Mouse (Mus musculus): ENCODE measurements around the gene Cyp39a1. TPM values are rescaled to one million over a fixed set of nuclear protein-coding genes. Genes with fewer than 3 reads are reported as not detected.

The Cyp39a1 gene
- polyA plus RNA-seq (2016; fragmentation: Nextera tagmentation; extraction: Ambion mirVana), result 32.7 and 41.1 TPM in 2 replicates

DNA sequence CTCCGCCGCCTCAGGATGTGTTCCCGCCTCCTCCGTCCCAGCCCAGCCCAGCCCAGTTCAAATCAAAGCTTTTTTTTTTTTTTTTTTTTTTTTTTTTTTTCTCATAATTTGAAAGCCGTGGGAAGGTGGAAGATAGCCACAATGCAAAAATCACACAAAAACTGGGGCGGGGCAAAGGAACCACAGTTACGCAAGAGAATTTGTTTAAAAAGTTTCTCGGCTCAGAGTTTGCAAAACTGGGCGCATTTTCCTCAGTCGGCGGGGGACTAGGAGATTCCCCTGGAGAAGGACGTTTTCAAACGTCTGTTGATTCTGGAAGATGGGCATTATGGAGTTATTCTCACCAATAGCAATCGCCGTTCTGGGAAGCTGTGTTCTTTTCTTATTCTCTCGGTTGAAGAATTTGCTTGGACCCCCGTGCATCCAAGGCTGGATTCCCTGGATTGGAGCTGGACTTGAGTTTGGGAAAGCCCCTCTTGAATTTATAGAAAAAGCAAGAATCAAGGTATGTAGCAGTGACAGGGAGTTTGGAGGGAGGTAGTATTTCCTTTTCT lies at the start of gene Cyp39a1:
TSS of gene Cyp39a1 (plus strand) at position 136 of the 554 bp plus-strand sequence.
- Histone ChIP-seq H3K27me3 (no peaks in the 10 kb centered on the region), H3K4me1 (peaks cover 29% of the 10 kb centered on the region), H3K4me3 (replicated peaks) (peak within 1 kb of the TSS; percentile 88), H3K27ac (peak within 1 kb of the TSS; percentile 59; the same call in 1 of the 2 replicates), H3K9ac (peak within 1 kb of the TSS; percentile 90), H3K36me3 (replicated peaks) (peaks cover 13% of the 10 kb centered on the region), H3K4me2 (peak within 1 kb of the TSS; percentile 59), H3K9me3 (no peaks in the 10 kb centered on the region)
- WGBS, result under 1% methylated on average over 17 of the region's 17 CpGs
- ATAC-seq (ENCODE audit: low FRiP score), result no peak; the same call in 1 of the 2 replicates

DNA sequence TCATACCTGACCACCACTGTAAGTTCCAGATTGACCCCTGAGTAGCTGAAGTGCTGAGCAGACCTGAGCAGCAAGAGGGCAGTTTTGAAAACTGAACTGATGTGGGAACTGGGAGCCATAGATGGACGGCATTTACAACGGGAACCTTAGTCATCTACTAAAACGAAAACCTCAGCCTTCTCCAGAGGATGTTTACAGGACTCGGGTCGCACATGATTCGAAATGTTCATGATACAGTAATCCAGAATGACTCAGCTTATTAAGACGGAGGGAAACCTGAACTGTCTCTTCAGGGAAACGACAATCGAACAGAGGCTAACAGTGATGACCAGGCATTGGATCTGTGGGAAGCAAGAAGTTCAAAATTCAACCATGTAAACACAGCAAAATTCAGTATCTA lies 48.1 kb upstream of the Cyp39a1 start:
- 91% methylated on average over 9 of the region's 9 CpGs for WGBS
- ATAC-seq (ENCODE audit: low FRiP score), result no peak
- H3K27ac ChIP-seq, result no peak overlapping the region
- H3K4me1 ChIP-seq, result no peaks in the 10 kb centered on the region
- H3K9me3 ChIP-seq, result no peaks in the 10 kb centered on the region
- H3K9ac ChIP-seq, result no peak overlapping the region
- H3K4me3 ChIP-seq (replicated peaks), result no peak overlapping the region
- H3K36me3 ChIP-seq (replicated peaks), result no peaks in the 10 kb centered on the region
- H3K27me3 ChIP-seq, result no peaks in the 10 kb centered on the region
- no peak overlapping the region for H3K4me2 ChIP-seq

DNA sequence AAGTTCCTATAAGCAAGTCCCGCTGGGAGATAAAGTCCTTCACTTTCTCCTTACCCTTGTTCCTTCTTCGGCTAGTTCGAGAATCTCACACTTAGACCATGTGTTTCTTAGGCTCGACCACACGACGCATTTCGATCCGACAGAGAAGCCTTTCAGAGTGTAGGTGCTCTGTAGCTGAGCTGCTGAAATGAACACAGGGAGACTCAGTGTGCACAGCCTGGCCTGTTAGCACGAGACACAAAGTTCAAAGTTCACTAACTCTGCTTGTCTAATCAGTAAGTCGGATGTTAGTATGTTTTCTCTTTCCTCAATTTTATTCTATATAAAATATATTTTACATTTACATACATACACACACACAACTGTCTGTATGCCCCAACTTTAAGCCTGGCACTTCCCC lies 45.1 kb upstream of the Cyp39a1 start:
- peaks cover under 1% of the 10 kb centered on the region; the same call in 1 of the 2 replicates for H3K27me3 ChIP-seq
- no peak overlapping the region for H3K27ac ChIP-seq
- 91% methylated on average over 10 of the region's 10 CpGs for WGBS
- no peaks in the 10 kb centered on the region for H3K36me3 ChIP-seq (replicated peaks)
- no peak overlapping the region for H3K4me2 ChIP-seq
- H3K4me3 ChIP-seq (replicated peaks), result no peak overlapping the region
- H3K4me1 ChIP-seq, result no peaks in the 10 kb centered on the region
- H3K9ac ChIP-seq, result no peak overlapping the region
- no peak for ATAC-seq (ENCODE audit: low FRiP score)
- no peaks in the 10 kb centered on the region for H3K9me3 ChIP-seq

DNA sequence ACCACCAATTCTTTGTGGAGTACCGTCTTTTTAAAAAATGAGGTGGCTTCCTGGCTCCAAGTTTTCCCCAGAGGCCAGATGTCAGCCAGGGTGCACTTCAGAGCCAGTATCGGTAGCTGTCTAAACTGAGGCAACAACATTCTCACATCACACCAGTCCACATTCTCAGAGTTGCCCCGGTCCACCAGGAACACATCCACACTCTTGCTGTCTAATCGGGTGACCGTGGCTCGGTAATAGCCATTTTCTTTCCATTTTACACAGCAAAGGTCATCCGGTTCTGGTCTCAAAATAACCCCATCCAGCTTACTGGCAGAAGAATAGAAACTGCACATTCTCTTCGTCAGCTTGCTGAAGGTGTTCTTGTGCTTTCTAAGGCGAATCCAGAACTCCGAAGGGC lies 39.0 kb upstream of the Cyp39a1 start:
- no peaks in the 10 kb centered on the region for H3K9me3 ChIP-seq
- H3K4me3 ChIP-seq (replicated peaks), result no peak overlapping the region
- H3K4me2 ChIP-seq, result no peak overlapping the region
- H3K9ac ChIP-seq, result no peak overlapping the region
- peaks cover 15% of the 10 kb centered on the region for H3K4me1 ChIP-seq
- H3K27me3 ChIP-seq, result peaks cover 51% of the 10 kb centered on the region
- no peaks in the 10 kb centered on the region for H3K36me3 ChIP-seq (replicated peaks)
- 93% methylated on average over 10 of the region's 10 CpGs for WGBS
- H3K27ac ChIP-seq, result no peak overlapping the region
- no peak for ATAC-seq (ENCODE audit: low FRiP score)

DNA sequence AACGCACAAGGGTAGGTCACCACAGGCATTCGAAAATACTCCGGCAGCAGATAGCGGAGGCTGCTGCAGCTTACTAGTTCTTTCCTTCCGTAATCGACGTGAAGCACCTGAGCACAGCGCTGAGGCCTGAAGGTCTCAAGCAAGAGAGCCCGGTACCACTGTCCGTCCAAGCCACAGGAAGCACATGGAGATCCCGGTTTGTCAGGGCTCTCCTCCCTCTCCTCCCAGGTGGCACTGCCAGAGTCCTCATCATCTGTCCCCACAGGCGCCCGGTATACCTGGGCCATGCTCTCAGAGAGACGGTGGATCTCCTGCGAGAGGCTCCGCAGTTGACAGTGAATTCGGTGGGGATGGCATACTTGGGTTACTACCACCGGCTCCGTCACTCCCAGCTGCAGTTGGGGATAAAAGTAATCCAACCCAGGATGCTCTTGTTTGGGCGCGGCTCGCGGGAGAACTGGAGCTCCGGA lies 38.2 kb upstream of the Cyp39a1 start:
- peak overlapping the region; percentile 46 for H3K4me3 ChIP-seq (replicated peaks)
- no peak for ATAC-seq (ENCODE audit: low FRiP score)
- H3K4me2 ChIP-seq, result peak overlapping the region; percentile 84
- 0 out of 2 replicates have a peak overlapping the region, but pooled peaks have one; percentile 42 for H3K9ac ChIP-seq
- no peaks in the 10 kb centered on the region for H3K9me3 ChIP-seq
- H3K4me1 ChIP-seq, result peaks cover 15% of the 10 kb centered on the region
- no peak overlapping the region for H3K27ac ChIP-seq
- H3K27me3 ChIP-seq, result peaks cover 51% of the 10 kb centered on the region
- H3K36me3 ChIP-seq (replicated peaks), result no peaks in the 10 kb centered on the region
- WGBS, result 21% methylated on average over 24 of the region's 24 CpGs

DNA sequence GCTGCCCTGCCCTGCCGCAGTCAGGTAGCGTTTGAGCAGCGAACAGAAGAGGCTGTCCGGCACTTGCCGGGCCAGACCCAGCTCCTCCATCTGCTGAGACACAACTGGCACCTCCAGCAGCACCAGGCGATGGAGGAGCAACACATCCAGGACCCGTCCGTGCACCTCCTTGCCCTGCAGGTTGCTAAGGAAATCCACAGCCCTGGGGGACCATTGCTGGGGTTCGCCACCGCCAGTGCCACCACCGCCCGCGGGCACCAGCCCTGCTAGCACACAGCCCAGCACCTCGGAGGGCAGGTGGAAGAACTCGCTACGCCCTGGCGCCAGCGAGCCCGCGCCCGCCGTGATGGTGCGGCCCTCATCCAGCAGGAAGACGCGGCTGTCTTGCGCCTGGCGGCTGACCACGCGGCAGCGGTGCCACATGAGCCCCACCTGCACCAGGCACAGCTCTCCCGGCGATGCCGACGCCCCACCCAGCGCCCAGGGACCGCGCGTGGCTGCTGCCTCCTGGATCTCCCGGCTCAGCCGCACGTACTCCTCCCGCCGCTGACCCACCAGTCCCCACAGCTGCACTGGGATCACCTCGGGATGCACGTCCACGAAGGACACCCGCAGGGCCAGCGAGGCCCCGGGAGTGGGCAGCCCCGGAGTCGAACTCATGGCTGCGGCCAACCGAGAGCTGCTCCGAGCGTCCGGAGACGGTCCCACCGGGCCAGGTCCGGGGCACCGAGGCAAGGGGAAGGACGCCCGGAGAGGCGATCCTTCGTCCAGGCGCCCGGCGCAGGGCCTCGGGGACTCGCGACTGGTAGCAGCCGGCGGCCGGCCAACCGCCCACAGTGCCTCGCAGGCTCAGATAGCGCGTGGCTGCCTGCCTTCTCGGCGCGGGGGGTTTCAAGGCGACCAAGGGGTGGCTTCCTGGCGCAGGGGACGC lies 37.5 kb upstream of the Cyp39a1 start, which contains the start of gene Tdrd6:
TSS of gene Tdrd6 (minus strand) at position 804 of the 931 bp plus-strand sequence.
- no peaks in the 10 kb centered on the region for H3K9me3 ChIP-seq
- peak; percentile 78 for ATAC-seq (ENCODE audit: low FRiP score)
- peaks cover 51% of the 10 kb centered on the region for H3K27me3 ChIP-seq
- H3K4me1 ChIP-seq, result peaks cover 15% of the 10 kb centered on the region
- H3K36me3 ChIP-seq (replicated peaks), result no peaks in the 10 kb centered on the region
- H3K4me2 ChIP-seq, result peak within 1 kb of the TSS; percentile 84
- 2% methylated on average over 79 of the region's 83 CpGs for WGBS
- H3K27ac ChIP-seq, result no peak within 1 kb of the TSS
- H3K9ac ChIP-seq, result peak within 1 kb of the TSS; percentile 42
- H3K4me3 ChIP-seq (replicated peaks), result peak within 1 kb of the TSS; percentile 46

DNA sequence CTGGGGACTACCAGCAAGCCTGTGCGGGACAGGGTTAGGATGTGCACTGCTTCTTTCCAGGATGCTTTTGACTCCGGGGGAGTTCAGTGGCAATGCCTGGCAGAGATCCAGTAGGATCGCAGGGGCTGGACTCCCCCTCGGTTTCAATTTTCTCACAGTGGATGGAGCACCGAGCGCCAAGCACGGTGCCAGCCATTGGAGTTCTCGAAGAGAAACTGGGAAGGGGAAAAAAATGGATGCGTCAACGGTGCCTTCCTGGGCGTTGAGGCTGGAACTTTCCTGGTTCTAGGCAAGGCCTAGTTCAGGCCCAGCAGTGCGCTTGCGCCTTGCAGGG lies 36.8 kb upstream of the Cyp39a1 start:
- Histone ChIP-seq H3K9ac (peak overlapping the region; percentile 42; the same call in 1 of the 2 replicates), H3K36me3 (replicated peaks) (no peaks in the 10 kb centered on the region), H3K4me3 (replicated peaks) (peak overlapping the region; percentile 46), H3K9me3 (no peaks in the 10 kb centered on the region), H3K4me1 (peaks cover 15% of the 10 kb centered on the region), H3K27ac (no peak overlapping the region), H3K4me2 (peak overlapping the region; percentile 84), H3K27me3 (peaks cover 51% of the 10 kb centered on the region)
- 49% methylated on average over 13 of the region's 13 CpGs for WGBS
- ATAC-seq (ENCODE audit: low FRiP score), result no peak; the same call in 1 of the 2 replicates

DNA sequence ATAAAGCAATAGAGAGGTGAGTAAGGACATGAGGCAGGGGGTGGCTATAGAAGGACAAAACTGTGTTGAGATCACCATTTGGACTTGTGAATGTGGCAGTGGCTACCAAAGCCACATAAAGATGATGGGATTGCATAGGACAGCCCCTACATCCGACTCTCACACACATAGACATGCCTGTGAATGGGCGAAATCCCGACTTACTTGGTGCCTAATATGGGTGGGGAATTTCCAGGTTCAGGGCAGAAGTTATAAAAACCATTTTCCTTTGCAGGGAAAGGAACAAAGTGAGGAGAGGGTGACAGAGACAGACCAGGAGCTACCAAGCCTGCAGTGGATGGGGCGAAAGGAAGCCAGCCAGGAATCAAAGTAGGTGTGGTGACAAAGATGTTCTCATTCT lies 30.1 kb upstream of the Cyp39a1 start:
- H3K9ac ChIP-seq, result no peak overlapping the region
- 96% methylated on average over 4 of the region's 4 CpGs for WGBS
- no peaks in the 10 kb centered on the region for H3K27me3 ChIP-seq
- no peaks in the 10 kb centered on the region for H3K9me3 ChIP-seq
- peaks cover 4% of the 10 kb centered on the region; the same call in 1 of the 2 replicates for H3K4me1 ChIP-seq
- no peak overlapping the region for H3K4me3 ChIP-seq (replicated peaks)
- H3K36me3 ChIP-seq (replicated peaks), result peaks cover 19% of the 10 kb centered on the region
- no peak overlapping the region for H3K27ac ChIP-seq
- H3K4me2 ChIP-seq, result no peak overlapping the region
- ATAC-seq (ENCODE audit: low FRiP score), result no peak

DNA sequence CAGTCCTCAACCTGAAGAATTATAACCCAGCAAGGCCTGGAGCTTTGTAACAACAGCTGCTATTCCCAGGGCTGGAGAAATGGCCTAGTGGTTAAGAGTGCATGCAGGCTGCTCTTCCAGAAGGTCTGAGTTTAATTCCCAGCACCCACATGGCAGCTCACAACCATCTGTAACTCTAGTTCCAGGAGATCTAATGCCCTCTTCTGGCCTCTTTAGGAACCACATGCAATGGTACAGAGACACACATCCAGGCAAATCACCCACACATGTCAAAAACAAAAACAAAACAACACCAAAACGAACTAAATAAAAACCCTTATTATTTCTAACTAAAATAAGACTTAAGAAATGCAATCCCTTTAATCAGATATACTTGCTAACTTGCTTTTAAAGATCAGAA lies 26.4 kb upstream of the Cyp39a1 start:
- H3K9me3 ChIP-seq, result no peaks in the 10 kb centered on the region
- H3K4me2 ChIP-seq, result no peak overlapping the region
- no peak overlapping the region for H3K4me3 ChIP-seq (replicated peaks)
- ATAC-seq (ENCODE audit: low FRiP score), result no peak
- WGBS, result 86% methylated on average over 1 of the region's 1 CpGs
- H3K27me3 ChIP-seq, result no peaks in the 10 kb centered on the region
- peaks cover 49% of the 10 kb centered on the region for H3K36me3 ChIP-seq (replicated peaks)
- H3K27ac ChIP-seq, result no peak overlapping the region
- peaks cover 4% of the 10 kb centered on the region; the same call in 1 of the 2 replicates for H3K4me1 ChIP-seq
- no peak overlapping the region for H3K9ac ChIP-seq

DNA sequence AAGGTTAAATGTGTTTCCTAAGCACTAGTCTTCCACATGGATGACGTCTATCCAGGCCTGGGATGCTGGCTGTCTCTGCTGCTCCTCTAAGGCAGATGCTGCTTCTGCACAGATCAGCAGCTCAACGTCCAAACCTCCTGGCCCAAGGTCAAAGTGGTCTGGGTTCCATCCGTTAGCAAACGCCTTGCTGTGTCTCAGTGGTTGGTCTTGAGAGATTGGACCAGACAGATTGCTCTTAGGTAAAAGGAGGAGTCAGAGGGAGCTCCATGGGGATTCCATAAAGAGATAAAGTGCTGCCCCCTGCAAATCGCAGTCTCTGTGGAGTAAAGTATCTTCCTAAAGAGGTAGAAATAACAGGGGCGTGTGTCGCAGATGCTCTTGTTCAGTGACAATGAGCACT lies 24.0 kb upstream of the Cyp39a1 start:
- Histone ChIP-seq H3K27me3 (no peaks in the 10 kb centered on the region), H3K9me3 (no peaks in the 10 kb centered on the region), H3K36me3 (replicated peaks) (peaks cover 61% of the 10 kb centered on the region), H3K27ac (no peak overlapping the region), H3K4me1 (peaks cover 6% of the 10 kb centered on the region), H3K4me3 (replicated peaks) (no peak overlapping the region), H3K9ac (no peak overlapping the region), H3K4me2 (no peak overlapping the region)
- ATAC-seq (ENCODE audit: low FRiP score), result no peak
- 89% methylated on average over 7 of the region's 7 CpGs for WGBS

DNA sequence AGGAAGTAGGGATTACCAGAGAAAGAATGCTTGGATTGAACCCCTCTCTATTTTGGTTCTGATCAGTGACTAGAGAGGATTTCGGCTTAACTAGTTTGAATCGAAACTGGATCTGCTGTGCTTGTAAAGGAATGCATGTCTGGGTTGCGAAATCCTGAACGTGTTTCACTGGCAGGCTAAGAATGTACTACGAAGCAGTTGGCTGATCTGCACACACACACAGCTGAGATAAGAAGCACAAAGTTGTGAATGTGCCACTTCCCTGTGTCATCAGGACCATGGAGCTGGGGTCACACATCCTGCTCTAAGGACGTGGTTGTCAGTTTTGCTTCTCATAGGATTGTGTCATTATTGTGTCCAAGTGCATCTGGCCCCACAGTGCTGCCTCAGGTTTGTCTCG lies 22.9 kb upstream of the Cyp39a1 start:
- ATAC-seq (ENCODE audit: low FRiP score), result no peak
- H3K4me1 ChIP-seq, result peaks cover 4% of the 10 kb centered on the region
- peaks cover 68% of the 10 kb centered on the region for H3K36me3 ChIP-seq (replicated peaks)
- no peak overlapping the region for H3K27ac ChIP-seq
- no peak overlapping the region for H3K9ac ChIP-seq
- no peak overlapping the region for H3K4me2 ChIP-seq
- WGBS, result 80% methylated on average over 7 of the region's 7 CpGs
- no peaks in the 10 kb centered on the region for H3K27me3 ChIP-seq
- H3K4me3 ChIP-seq (replicated peaks), result no peak overlapping the region
- H3K9me3 ChIP-seq, result no peaks in the 10 kb centered on the region

DNA sequence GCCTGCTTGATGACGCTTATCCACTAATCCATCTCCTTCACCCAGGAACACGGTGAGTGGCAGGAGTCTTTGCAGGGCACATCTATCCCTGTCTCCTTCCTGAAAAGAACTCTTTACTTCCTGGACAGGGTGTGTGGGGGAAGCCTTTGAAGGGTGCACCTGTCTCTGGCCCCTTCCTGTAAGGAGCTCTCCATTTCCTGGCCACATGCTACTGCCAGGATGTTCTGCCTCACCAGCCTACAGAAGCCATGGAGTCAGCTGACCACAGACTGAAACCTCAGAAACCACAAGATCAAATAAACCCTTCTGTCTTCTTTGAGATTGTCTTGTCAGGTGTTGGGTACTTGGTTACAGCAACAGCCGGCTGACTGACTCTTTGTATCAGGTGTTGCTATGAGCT lies 22.1 kb upstream of the Cyp39a1 start:
- Histone ChIP-seq H3K4me3 (replicated peaks) (no peak overlapping the region), H3K9ac (no peak overlapping the region), H3K9me3 (no peaks in the 10 kb centered on the region), H3K36me3 (replicated peaks) (peaks cover 75% of the 10 kb centered on the region), H3K27me3 (no peaks in the 10 kb centered on the region), H3K4me2 (no peak overlapping the region), H3K27ac (no peak overlapping the region), H3K4me1 (peaks cover 2% of the 10 kb centered on the region; the same call in 1 of the 2 replicates)
- ATAC-seq (ENCODE audit: low FRiP score), result no peak
- 93% methylated on average over 3 of the region's 3 CpGs for WGBS
